Mouse (Mus musculus): ENCODE data around the gene Tcf7.

DNA sequence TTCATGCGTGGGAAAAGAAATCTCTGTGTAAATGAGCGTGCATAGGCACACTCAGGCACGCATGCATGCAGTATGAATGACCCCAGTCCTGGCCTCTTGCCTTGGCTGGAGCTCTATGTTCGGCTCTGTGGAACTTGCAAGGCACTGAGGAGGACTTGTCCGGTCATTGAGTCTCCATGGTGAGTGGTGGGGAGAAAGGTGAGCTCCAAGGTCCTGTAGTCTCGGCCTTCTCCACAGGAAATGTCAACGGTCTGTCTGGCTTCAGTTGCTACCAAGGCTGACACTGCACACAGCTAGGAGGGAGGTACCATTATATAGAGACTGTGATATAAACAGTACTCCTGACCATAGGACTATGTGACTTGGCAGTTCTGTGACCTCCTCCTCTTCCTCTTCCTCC lies 23.6 kb upstream of the Tcf7 start:
- no peak for TF ChIP-seq CTCF (conservative IDR thresholded peaks at IDR 0.05; ENCODE audit: low read length)
- TF ChIP-seq NANOG (IDR thresholded peaks at IDR 0.05; ENCODE audit: borderline replicate concordance, low read length), result no peak
- TF ChIP-seq POU5F1 (IDR thresholded peaks at IDR 0.05; ENCODE audit: borderline replicate concordance, low read length), result no peak
